Mouse (Mus musculus): ENCODE results near the gene Scube1.

The Scube1 gene

DNA sequence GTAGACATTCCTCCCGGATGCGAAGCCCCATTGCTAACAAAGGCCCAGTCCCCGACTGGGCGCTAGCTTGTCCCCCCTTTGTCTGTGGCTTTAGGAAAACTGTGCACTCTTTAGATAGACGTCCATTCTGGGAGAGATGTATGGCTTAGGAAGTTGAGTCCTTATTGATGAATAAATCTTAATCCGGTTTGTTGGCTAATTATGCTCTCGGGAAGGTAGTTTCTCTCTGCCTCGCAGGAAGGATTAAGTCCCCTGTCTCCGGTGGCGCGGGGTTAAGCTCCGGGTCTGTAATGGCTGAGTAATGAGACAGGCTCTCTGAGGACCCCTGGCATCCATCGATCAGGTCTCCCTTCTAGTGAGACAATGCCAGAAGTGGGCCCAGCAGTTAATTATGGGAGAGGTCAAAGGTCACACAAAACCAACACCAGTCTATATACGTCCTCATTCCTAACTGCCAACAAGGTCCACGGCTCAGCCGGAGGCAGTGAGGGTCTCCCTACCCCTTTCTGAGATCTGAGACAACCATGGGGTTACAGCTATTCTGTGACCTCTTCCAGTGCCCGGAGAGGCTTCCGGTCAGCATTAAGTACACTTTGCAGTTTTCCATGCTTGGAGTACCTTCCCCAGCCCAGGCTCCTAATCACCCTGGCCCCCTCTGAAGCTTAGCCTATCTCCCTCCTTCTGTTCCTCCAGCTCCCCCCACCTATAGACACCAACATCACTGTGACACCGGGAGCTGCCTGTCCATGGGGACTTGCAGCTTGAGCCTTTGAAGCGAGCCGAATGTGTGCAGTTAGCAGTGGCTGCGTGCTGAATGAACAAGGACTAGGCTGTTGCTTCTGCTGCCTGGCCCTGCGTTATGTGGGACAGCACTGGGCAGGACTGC, 14.7 kb downstream of the Scube1 start:
- no peak for DNase-seq (ENCODE audit: low spot score)

GRCm38 (mm10) chr15:83706528-83707199, 18.2 kb downstream of the Scube1 start:
- no peak for DNase-seq (ENCODE audit: low spot score)

- DNase-seq (ENCODE audit: low spot score) = no peak
Observed at GRCm38 (mm10) chr15:83700593-83700923, 24.3 kb downstream of the Scube1 start.

- DNase-seq (ENCODE audit: low spot score) = no peak
Observed at GRCm38 (mm10) chr15:83699834-83700592, 24.8 kb downstream of the Scube1 start.

DNA sequence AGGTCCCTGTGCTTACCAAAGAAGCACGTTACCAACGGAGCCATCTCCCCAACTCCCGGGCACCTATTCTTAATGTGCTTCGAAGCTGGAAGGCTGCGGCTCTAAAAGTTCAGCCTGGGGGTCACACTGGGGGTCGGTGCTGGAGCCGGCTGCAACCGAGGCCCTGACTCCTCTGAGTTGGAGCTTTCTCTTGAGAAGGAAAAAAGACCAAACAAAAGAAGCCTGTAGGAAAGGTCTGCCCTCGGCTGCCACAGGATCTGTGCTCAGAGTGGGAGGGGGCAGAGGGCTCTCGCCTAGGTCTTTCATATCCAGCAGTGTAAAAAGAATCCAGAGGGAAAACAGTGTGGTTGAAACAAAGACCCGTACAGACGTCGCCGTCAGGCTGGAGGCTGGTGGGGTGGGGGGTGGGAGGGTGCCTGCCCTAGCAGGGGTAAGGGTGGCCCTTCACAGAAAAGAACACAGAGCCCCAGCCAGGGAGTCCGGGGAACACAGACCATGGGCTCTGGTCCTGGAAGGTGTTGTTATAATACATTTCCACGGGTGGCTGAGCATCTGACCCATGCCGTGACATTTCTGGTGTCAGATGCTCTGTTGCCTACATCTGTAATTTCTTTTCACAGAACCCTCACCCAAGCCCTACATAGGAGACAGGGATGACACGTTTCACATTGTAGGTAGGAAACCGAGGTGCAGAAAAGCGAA, 25.5 kb downstream of the Scube1 start:
- no peak for DNase-seq (ENCODE audit: low spot score)

- no peak for DNase-seq (ENCODE audit: low spot score)
Observed at GRCm38 (mm10) chr15:83696681-83697381, 28.0 kb downstream of the Scube1 start.

GRCm38 (mm10) chr15:83695159-83695558, 29.7 kb downstream of the Scube1 start:
- no peak for DNase-seq (ENCODE audit: low spot score)

DNA sequence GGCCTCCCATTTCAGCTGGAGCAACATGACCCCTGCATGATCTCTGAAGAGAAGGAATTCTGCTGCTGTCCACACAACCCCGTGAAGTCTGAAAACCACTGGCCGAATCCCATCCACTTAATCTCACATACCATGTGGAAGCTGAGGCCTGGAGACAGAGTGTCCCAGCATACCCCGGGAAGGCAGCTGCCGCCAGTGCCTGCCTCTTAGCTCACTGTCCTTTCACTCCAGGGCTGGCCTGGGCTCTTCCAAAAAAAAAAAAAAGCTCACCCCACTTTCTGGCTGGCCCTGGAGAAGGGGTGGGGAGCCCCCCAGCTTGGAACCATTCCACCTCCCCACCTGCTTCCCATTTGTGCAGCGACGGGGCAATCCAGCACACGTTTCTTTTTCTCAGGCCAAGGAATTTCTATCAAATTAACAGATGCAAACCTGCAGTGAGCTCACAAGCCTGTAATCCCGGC, 32.9 kb downstream of the Scube1 start:
- DNase-seq (ENCODE audit: low spot score) = no peak

DNA sequence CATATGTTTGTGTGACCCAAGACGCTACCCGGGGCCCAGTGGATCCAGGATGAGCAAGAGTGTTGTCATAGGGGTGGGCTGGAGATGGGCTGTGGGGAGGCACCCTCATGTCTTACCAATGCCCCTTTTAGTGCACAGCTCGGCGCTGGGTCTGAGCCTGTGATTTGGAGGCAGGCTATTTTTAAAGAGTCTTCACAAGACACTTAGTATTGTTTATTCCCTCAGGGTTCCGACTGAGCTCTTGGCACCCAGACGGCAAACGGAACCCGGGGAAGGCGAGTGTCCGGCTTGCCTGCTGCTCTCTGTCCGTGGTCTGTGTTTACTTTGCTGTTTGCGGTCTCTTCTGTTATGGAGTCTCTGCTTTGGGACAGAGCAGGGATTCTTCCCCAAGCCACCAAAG, 34.9 kb downstream of the Scube1 start:
- DNase-seq (ENCODE audit: low spot score) = no peak

DNA sequence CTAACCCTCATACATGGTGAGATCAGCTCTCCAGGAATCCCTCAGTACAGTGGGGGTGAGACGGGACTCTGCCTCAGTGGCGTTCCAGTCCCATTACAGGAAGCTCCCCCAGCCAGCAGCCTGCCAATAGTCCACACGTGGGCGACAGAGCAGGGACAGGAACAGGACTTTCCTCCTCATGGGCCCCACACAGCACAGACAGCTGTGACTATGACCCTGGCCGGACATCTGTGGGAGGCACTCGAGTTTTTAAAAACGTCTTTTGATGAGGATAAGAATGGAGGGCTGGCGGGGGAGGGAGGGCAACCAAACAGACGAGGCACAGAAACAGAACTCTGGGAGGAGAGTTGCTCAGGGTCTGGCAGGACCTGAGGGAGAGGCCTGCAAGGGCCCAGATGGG, 38.2 kb downstream of the Scube1 start:
- no peak for DNase-seq (ENCODE audit: low spot score)

DNA sequence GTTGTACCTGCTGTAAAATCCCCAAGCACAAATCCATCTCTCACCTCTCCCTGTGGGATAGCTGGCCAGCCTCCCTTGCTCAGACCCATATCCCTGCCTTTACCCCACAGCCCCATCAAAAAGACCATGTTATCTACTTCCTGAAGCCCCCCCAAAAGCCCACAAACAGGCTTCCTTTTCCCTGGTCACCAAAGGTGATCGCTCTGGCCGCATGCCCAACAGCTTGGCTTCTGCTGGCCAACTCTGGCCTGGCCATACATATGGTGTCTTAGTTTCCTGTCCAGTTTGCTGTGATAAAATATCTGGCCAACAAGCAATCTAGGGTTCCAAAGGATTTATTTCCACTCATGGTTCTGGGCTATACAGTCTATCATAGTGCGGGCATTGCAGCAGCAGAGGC, 38.9 kb downstream of the Scube1 start:
- no peak for DNase-seq (ENCODE audit: low spot score)

GRCm38 (mm10) chr15:83683051-83683561, 41.7 kb downstream of the Scube1 start:
- no peak for DNase-seq (ENCODE audit: low spot score)

DNA sequence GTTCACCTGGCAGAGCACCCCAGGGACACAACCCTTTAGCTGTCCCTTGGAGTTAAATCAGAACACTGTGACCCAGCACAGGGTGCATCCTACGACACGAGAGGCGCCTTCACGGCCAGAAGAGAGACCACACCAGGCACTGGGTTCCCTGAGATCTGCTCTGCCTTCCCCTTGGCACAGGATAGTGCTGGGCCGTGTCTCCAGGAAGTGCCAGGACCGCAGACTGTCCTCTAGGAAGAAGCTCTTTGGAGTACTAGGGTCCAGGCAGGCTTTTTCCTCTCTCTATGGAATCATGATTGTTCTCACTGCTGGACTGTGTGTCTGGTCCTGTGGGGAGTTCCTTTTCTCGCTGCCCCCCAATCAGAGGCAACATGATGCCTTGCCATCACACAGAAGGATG, 44.5 kb downstream of the Scube1 start:
- no peak for DNase-seq (ENCODE audit: low spot score)

GRCm38 (mm10) chr15:83679729-83680128, 45.1 kb downstream of the Scube1 start:
- no peak for DNase-seq (ENCODE audit: low spot score)

DNA sequence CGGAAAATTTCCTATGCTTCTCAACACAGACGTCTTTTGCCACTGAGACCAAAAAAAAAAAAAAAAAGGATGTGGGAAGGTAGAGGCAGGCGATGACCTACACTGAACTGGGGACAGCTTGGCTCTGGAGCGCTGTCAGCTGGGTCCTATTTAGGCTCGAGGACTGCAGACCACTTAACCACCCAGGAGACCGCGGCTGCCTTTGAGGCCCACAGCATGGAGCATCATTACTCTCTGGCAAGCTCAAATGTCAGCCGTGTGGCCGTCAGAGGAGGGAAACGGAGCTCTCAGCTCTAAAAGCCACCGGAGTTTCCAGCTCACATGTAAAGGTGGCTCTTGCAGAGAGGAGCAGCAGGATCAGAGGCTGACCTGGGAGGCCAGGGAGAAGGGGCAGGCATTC, 46.2 kb downstream of the Scube1 start:
- DNase-seq (ENCODE audit: low spot score) = no peak

DNA sequence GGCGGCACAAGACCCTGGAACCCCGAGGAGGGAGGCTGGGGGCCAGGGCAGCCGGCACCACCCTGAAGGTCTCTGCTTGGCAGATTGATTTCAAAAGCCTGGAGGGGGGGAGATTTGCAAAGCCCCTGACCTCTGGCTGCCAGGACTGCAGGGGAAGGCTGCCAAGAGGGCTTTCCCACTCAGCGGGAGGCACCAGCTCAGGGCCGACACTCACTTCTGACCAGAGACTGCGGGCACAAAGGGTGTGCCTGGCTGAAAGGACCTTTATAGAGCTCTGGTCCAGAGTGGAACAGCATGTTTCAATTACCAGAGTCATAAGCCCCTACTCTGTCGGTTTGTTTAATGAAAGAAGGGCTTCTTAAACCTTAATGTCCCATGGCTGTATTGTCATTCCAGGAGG, 46.7 kb downstream of the Scube1 start:
- DNase-seq (ENCODE audit: low spot score) = no peak

DNA sequence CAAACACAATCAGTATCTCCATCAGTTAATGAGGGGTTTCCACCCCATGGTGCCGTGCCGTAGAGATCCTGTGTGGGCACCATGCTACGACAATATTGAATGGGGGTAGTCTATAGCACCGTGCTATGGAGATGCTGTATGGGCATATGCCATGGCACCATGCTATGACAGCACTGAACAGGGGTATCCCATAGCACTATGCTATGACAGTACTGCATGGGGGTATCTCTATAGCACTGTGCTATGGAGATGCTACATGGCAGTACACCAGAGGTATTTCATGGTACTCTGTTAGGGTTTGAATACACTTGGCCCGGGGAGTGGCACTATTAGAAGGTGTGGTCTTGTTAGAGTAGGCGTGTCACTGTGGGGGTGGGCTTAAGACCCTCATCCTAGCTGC, 47.7 kb downstream of the Scube1 start:
- no peak for DNase-seq (ENCODE audit: low spot score)

- DNase-seq (ENCODE audit: low spot score) = no peak
Observed at GRCm38 (mm10) chr15:83676286-83676685, 48.5 kb downstream of the Scube1 start.

DNA sequence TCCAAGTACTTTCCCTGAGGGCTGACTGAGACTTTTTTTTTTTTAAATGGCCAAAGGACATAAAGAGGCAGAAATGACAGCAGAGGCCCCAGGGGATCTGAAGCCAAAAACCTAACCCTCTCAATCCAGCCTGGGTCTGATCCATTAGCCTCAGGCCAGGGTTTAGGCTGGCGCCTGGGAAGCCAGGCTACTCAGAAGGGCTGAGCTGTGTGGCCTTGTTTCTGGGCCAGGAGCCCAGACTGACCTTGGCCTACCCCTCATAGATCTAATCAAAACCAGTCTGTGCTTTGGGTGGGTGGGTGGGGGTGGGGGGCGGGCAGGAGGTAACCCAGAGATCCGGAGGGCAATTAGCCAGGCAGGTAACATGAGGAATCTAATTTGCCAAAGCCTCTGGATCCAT, 51.2 kb downstream of the Scube1 start:
- DNase-seq (ENCODE audit: low spot score) = no peak

GRCm38 (mm10) chr15:83667501-83667900, 57.3 kb downstream of the Scube1 start:
- no peak for DNase-seq (ENCODE audit: low spot score)

- no peak for DNase-seq (ENCODE audit: low spot score)
Observed at GRCm38 (mm10) chr15:83666418-83666817, 58.4 kb downstream of the Scube1 start.

Data from layer of hippocampus, adult 11-12 months (tissue).